ENCODE assay signal across 8 mouse cellular contexts in the genomic region with DNA sequence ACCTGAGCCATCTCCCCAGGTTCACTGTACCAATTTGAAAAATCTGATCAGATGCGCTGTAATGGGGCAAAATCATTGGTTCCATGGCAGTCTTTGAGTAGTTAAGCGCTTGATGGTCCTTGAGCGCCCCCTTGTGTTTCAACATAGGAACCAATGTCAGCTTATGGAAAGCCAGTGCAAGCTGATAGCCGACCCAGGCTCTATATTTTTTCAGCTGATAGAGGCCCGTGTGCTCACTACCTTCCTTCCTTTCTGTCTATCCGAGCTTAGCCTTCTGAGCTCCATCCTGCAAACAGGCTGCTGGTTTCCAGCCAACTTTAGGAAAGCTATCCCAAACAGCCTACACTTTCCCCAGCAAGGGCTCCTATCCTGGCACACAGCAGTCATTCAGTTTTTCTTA. TPM values are rescaled to one million over a fixed set of nuclear protein-coding genes. Genes with fewer than 3 reads are reported as not detected.
DNase-seq lines count a peak whose midpoint lies in the region; ATAC-seq lines count a peak whose summit lies in the region.

No protein-coding gene starts in this region.

- H3K4me1 ChIP-seq in intestine, embryonic 15.5 days (replicated peaks), result 0 out of 2 replicates have a peak, but pooled peaks cover 10% of the 10 kb centered on the region
- H3K4me1 ChIP-seq in limb, embryonic 11.5 days (ENCODE audit: control insufficient read depth, insufficient read depth, low read length), result no peaks in the 10 kb centered on the region
- H3K4me1 ChIP-seq in neural tube, embryonic 12.5 days, result peaks cover 9% of the 10 kb centered on the region; the same call in 1 of the 2 replicates

- no peaks in the 10 kb centered on the region for H3K36me3 ChIP-seq in intestine, embryonic 15.5 days
- no peaks in the 10 kb centered on the region for H3K36me3 ChIP-seq in limb, embryonic 11.5 days (ENCODE audit: control insufficient read depth, insufficient read depth, low read length)
- H3K36me3 ChIP-seq in neural tube, embryonic 12.5 days, result no peaks in the 10 kb centered on the region

- no peak overlapping the region for H3K9ac ChIP-seq in intestine, embryonic 15.5 days
- no peak overlapping the region for H3K9ac ChIP-seq in limb, embryonic 11.5 days (ENCODE audit: low read length)
- no peak overlapping the region for H3K9ac ChIP-seq in neural tube, embryonic 12.5 days

- peaks cover 10% of the 10 kb centered on the region for H3K27me3 ChIP-seq in intestine, embryonic 15.5 days (replicated peaks)
- peaks cover 13% of the 10 kb centered on the region for H3K27me3 ChIP-seq in limb, embryonic 11.5 days (ENCODE audit: control insufficient read depth, insufficient read depth, low read length)
- peaks cover 17% of the 10 kb centered on the region; the same call in 1 of the 2 replicates for H3K27me3 ChIP-seq in neural tube, embryonic 12.5 days (replicated peaks)

- H3K9me3 ChIP-seq in intestine, embryonic 15.5 days, result no peaks in the 10 kb centered on the region
- no peaks in the 10 kb centered on the region for H3K9me3 ChIP-seq in limb, embryonic 11.5 days (ENCODE audit: control insufficient read depth, low read length)
- H3K9me3 ChIP-seq in neural tube, embryonic 12.5 days, result no peaks in the 10 kb centered on the region

- H3K4me3 ChIP-seq in intestine, embryonic 15.5 days (replicated peaks), result no peak overlapping the region
- no peak overlapping the region for H3K4me3 ChIP-seq in limb, embryonic 11.5 days (ENCODE audit: low read depth, low read length)
- H3K4me3 ChIP-seq in neural tube, embryonic 12.5 days, result no peak overlapping the region

- 6% methylated on average over 6 of the region's 6 CpGs for WGBS in intestine, embryonic 15.5 days
- 3% methylated on average over 6 of the region's 6 CpGs for WGBS in limb, embryonic 11.5 days
- 5% methylated on average over 6 of the region's 6 CpGs for WGBS in neural tube, embryonic 12.5 days

- ATAC-seq in intestine, embryonic 15.5 days, result peak; percentile 29; the same call in 1 of the 2 replicates
- ATAC-seq in limb, embryonic 11.5 days (ENCODE audit: insufficient number of reproducible peaks, low FRiP score, low TSS enrichment, low read depth), result no peak
- 0 out of 2 replicates have a peak, but pooled peaks have one; percentile 30 for ATAC-seq in neural tube, embryonic 12.5 days (ENCODE audit: low FRiP score, low read depth)

- H3K27ac ChIP-seq in intestine, embryonic 15.5 days, result no peak overlapping the region
- no peak overlapping the region for H3K27ac ChIP-seq in limb, embryonic 11.5 days (replicated peaks; ENCODE audit: low read depth, low read length)
- H3K27ac ChIP-seq in neural tube, embryonic 12.5 days, result no peak overlapping the region

- H3K4me2 ChIP-seq in intestine, embryonic 15.5 days (replicated peaks), result no peak overlapping the region
- no peak overlapping the region for H3K4me2 ChIP-seq in limb, embryonic 11.5 days (ENCODE audit: low read depth, severe bottlenecking)
- no peak overlapping the region for H3K4me2 ChIP-seq in neural tube, embryonic 12.5 days (replicated peaks)

- DNase-seq in ovary, postnatal 10 days (ENCODE audit: low spot score), result peak; percentile 14
- no peak for DNase-seq in ovary, adult 18-20 months (ENCODE audit: low spot score)
- peak; percentile 55 for DNase-seq in adrenal gland, postnatal 25 days
- peak; percentile 69 for DNase-seq in embryo, embryonic 9.5 days (ENCODE audit: extremely low spot score)
- peak; percentile 79 for DNase-seq in limb, embryonic 11.5 days (ENCODE audit: low spot score)
- peak; percentile 72 for DNase-seq in thymus, postnatal 0 days (ENCODE audit: low spot score)

RNA-seq across cellular contexts. Expression of gene Myh3, which starts 7.4 kb away (rescaled TPM):
- not detected in 2 replicates for total RNA-seq in adrenal gland, postnatal 25 days (2021)
- polyA plus RNA-seq in intestine, embryonic 15.5 days (2015; fragmentation: Nextera tagmentation; extraction: Ambion mirVana), result 0.48 and 1.2 TPM in 2 replicates
- 4.4 and 4.7 TPM in 2 replicates for polyA plus RNA-seq in limb, embryonic 11.5 days (2014; fragmentation: Nextera tagmentation; extraction: Ambion mirVana)
- 17.1 and 19.3 TPM in 2 replicates for polyA plus RNA-seq in neural tube, embryonic 12.5 days (2016; fragmentation: Nextera tagmentation; extraction: Ambion mirVana)
- polyA plus RNA-seq in thymus, postnatal 0 days (2015; fragmentation: Nextera tagmentation; extraction: Ambion mirVana), result 0.22 and 0.35 TPM in 2 replicates

RNA-seq across cellular contexts. Expression of gene Sco1, which starts 33.0 kb away (rescaled TPM):
- total RNA-seq in adrenal gland, postnatal 25 days (2021), result 19.9 and 21.0 TPM in 2 replicates
- polyA plus RNA-seq in intestine, embryonic 15.5 days (2015; fragmentation: Nextera tagmentation; extraction: Ambion mirVana), result 19.5 and 20.7 TPM in 2 replicates
- 21.7 and 23.2 TPM in 2 replicates for polyA plus RNA-seq in limb, embryonic 11.5 days (2014; fragmentation: Nextera tagmentation; extraction: Ambion mirVana)
- polyA plus RNA-seq in neural tube, embryonic 12.5 days (2016; fragmentation: Nextera tagmentation; extraction: Ambion mirVana), result 14.9 and 16.8 TPM in 2 replicates
- 12.4 and 12.7 TPM in 2 replicates for polyA plus RNA-seq in thymus, postnatal 0 days (2015; fragmentation: Nextera tagmentation; extraction: Ambion mirVana)

RNA-seq across cellular contexts. Expression of gene Adprm, which starts 33.1 kb away (rescaled TPM):
- 26.2 and 27.3 TPM in 2 replicates for total RNA-seq in adrenal gland, postnatal 25 days (2021)
- polyA plus RNA-seq in intestine, embryonic 15.5 days (2015; fragmentation: Nextera tagmentation; extraction: Ambion mirVana), result 20.8 and 24.2 TPM in 2 replicates
- 33.2 and 35.3 TPM in 2 replicates for polyA plus RNA-seq in limb, embryonic 11.5 days (2014; fragmentation: Nextera tagmentation; extraction: Ambion mirVana)
- polyA plus RNA-seq in neural tube, embryonic 12.5 days (2016; fragmentation: Nextera tagmentation; extraction: Ambion mirVana), result 34.1 and 36.1 TPM in 2 replicates
- 42.4 and 47.7 TPM in 2 replicates for polyA plus RNA-seq in thymus, postnatal 0 days (2015; fragmentation: Nextera tagmentation; extraction: Ambion mirVana)
